Mouse (Mus musculus) hindbrain, embryonic 12.5 days (tissue): ENCODE data around the gene Efna4. TPM values are rescaled to one million over a fixed set of nuclear protein-coding genes. Genes with fewer than 3 reads are reported as not detected.

Source experiments
- ATAC-seq: fragments of 200-750 bp; cut with Nextera tagmentation; 2 replicates; pipeline ENCODE4 v1.8.0; 2017; ENCODE audit warnings: moderate TSS enrichment; ENCODE audit not compliant: low FRiP score
- H3K27ac ChIP-seq: fragments of 300-500 bp; sonication (generic); 2 replicates; pipeline ENCODE4 v1.5.1; 2016; ENCODE audit warnings: mild to moderate bottlenecking
- H3K27me3 ChIP-seq: fragments of 300-500 bp; sonication (generic); 2 replicates; pipeline ENCODE4 v1.6.1; 2016; ENCODE audit warnings: mild to moderate bottlenecking
- H3K36me3 ChIP-seq: fragments of 300-500 bp; sonication (generic); 2 replicates; pipeline ENCODE4 v1.6.1; 2016; ENCODE audit warnings: mild to moderate bottlenecking
- H3K4me1 ChIP-seq: fragments of 300-500 bp; sonication (generic); 2 replicates; pipeline ENCODE4 v1.6.1; 2016
- H3K4me2 ChIP-seq: fragments of 300-500 bp; sonication (generic); replicated peaks from 2 replicates; pipeline ENCODE4 v1.6.1; 2016; ENCODE audit warnings: mild to moderate bottlenecking
- H3K4me3 ChIP-seq: fragments of 300-500 bp; sonication (generic); 2 replicates; pipeline ENCODE4 v1.5.1; 2016; ENCODE audit warnings: mild to moderate bottlenecking
- H3K9ac ChIP-seq: fragments of 300-500 bp; sonication (generic); 2 replicates; pipeline ENCODE4 v1.6.1; 2016; ENCODE audit warnings: mild to moderate bottlenecking, moderate library complexity
- H3K9me3 ChIP-seq: fragments of 300-500 bp; sonication (generic); replicated peaks from 2 replicates; pipeline ENCODE4 v1.6.1; 2016; ENCODE audit warnings: mild to moderate bottlenecking
- WGBS: fragments of 180-500 bp; shearing (Covaris S2); methylation state at CpG from one replicate; pipeline ENCODE4 v1.1.7; 2016; 5-methylcytosine and 5-hydroxymethylcytosine counted together
- polyA plus RNA-seq: library from polyadenylated mRNA; unstranded; fragments of >200 nt; fragmentation: Nextera tagmentation; extraction: Ambion mirVana; gene quantifications from 2 replicates; pipeline ENCODE4 v1.2.1, GENCODE M21; 2016

The Efna4 gene
- polyA plus RNA-seq, 1 experiment from 2014 or later, result 20.5 TPM

DNA sequence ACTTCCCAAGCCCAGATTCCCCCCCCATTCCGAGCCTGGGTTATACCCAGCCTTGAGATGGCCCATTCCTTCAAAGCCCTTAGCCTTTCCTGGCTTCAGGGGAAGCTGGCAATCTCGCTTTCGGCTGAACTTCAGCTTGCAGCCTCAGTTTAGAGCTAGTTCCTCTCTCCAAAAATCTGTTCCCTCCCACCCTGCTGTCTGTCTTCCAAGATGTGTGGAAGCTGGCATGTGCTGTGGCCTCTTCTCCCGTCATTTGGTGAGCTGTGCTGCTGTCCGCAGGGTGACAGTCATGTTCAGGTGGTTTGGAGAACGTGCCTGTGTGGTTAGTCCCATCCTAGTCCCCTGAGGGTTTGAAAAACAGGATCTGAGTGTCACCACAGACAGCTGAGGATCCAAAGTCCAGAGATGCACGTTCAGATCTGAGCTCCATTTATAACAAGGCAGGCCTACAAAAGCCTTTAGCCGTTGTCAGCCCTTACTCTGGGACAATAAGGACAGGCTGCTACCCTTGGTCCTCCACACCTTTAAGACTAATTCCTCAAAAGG is 42.1 kb downstream of the Efna4 start:
- no peak overlapping the region for H3K9ac ChIP-seq
- ATAC-seq, result no peak
- WGBS, result 82% methylated on average over 8 of the region's 8 CpGs

DNA sequence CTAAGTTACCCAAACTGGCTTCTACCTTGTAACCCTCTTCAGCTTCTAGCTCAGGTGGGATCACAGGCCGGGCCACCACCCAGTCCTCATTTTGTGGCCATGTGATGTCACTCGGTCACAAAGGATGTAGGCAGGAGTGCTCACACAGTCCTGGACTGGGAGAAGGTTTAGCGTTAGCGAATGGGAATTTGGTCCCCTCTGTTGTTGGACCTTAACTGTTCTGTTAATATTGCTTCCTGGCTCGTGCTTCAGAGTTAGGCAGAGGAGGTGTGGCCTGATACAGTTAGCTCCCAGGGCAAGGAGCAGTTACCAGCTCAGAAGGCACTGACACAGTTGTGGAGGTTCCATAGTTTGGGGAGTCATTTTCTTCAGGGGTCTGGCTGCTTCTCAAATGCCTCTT is 43.6 kb downstream of the Efna4 start:
- WGBS, result 78% methylated on average over 5 of the region's 5 CpGs
- Histone ChIP-seq H3K4me1 (no peaks in the 10 kb centered on the region), H3K4me2 (no peak overlapping the region), H3K4me3 (no peak overlapping the region), H3K9ac (no peak overlapping the region), H3K9me3 (no peaks in the 10 kb centered on the region), H3K27ac (no peak overlapping the region), H3K36me3 (no peaks in the 10 kb centered on the region), H3K27me3 (0 out of 2 replicates have a peak, but pooled peaks cover 5% of the 10 kb centered on the region)
- no peak for ATAC-seq

More for the DNA sequence above, 42.1 kb downstream of the Efna4 start:
- Histone ChIP-seq H3K36me3 (no peaks in the 10 kb centered on the region), H3K27me3 (peaks cover 16% of the 10 kb centered on the region), H3K9me3 (no peaks in the 10 kb centered on the region), H3K4me3 (no peak overlapping the region), H3K4me1 (peaks cover 6% of the 10 kb centered on the region), H3K4me2 (no peak overlapping the region), H3K27ac (no peak overlapping the region)

DNA sequence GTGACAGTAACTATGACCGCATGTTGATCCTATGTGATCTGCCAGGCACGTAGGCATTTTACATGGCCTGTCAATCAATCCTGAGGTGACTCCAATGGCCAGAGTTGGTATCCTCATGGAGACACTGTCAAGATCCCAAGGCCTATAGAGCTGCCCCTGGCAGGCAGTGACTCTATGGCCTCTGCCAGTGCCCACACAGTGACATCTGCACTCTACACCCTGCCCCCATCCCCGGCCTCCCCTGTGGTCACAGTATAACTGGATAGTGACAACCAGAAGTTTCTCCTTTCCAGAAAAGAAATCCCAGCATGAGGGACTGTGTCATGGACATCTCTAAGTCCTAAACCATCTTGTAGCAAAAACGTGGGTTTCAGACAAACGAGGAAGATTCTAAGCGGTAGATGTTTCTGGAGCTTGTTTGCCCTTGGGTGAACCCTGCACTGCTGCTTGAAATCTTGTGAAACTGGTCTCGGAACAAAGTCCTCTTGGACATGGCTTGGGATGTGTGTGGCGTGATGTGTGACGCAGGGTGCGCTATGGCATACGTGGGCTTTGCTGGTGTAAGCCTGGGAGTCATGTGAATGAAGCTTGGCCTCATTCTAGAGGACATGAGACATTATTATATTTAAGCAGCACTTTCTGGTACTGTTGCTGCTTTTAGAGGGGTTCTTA is 44.4 kb downstream of the Efna4 start:
- no peak overlapping the region for H3K27ac ChIP-seq
- no peaks in the 10 kb centered on the region for H3K9me3 ChIP-seq
- no peaks in the 10 kb centered on the region; the same call in 1 of the 2 replicates for H3K4me1 ChIP-seq
- H3K4me3 ChIP-seq, result no peak overlapping the region
- H3K36me3 ChIP-seq, result no peaks in the 10 kb centered on the region
- no peak for ATAC-seq
- no peaks in the 10 kb centered on the region for H3K27me3 ChIP-seq
- 92% methylated on average over 11 of the region's 11 CpGs for WGBS
- H3K9ac ChIP-seq, result no peak overlapping the region
- no peak overlapping the region for H3K4me2 ChIP-seq

DNA sequence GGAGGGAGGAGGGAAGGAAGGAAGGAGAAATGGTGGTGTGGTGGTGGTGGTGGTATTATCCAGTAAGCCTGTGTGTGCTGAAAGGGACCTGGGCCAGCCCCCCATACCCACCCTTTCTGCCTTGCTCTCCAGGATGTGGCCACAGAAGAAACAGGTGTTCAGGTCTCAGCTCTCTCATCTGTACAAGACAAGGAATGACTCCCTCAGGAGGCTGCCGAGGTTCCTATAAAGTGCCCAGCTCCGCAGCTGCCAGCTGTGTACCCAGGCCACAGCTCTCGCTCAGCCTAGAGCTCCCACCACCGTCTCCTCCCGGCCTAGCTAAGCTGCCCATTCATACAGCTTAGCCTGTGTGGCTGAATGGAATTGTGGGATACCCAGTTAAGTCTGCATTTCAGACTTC is 45.5 kb downstream of the Efna4 start:
- 83% methylated on average over 5 of the region's 5 CpGs for WGBS
- H3K27ac ChIP-seq, result no peak overlapping the region
- ATAC-seq, result no peak
- H3K36me3 ChIP-seq, result no peaks in the 10 kb centered on the region
- H3K4me2 ChIP-seq, result no peak overlapping the region
- H3K9me3 ChIP-seq, result no peaks in the 10 kb centered on the region
- no peaks in the 10 kb centered on the region for H3K27me3 ChIP-seq
- H3K9ac ChIP-seq, result no peak overlapping the region
- no peak overlapping the region for H3K4me3 ChIP-seq
- peaks cover 2% of the 10 kb centered on the region; the same call in 1 of the 2 replicates for H3K4me1 ChIP-seq

DNA sequence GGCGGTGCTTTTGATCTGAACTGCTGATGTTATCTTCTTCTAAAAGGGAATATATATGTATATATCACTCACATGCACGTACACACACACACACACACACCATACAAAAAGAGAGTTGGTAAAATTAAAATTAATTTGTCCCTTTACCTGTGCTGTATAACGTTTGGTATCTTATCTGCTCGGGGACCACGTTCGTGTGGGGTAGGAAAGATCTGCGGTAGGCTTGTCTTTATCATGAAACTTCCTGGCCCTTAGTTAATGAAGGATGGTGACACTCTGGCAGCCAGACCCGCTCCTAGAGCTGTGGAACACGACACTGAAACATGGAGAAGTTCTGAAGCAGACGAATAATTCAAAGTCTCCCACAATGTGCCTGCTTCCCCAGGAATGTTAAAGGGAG is 46.0 kb downstream of the Efna4 start:
- no peaks in the 10 kb centered on the region for H3K36me3 ChIP-seq
- peaks cover 2% of the 10 kb centered on the region; the same call in 1 of the 2 replicates for H3K4me1 ChIP-seq
- ATAC-seq, result no peak
- no peak overlapping the region for H3K9ac ChIP-seq
- no peaks in the 10 kb centered on the region for H3K27me3 ChIP-seq
- no peak overlapping the region for H3K4me2 ChIP-seq
- no peaks in the 10 kb centered on the region for H3K9me3 ChIP-seq
- H3K27ac ChIP-seq, result no peak overlapping the region
- WGBS, result 80% methylated on average over 10 of the region's 10 CpGs
- H3K4me3 ChIP-seq, result no peak overlapping the region

DNA sequence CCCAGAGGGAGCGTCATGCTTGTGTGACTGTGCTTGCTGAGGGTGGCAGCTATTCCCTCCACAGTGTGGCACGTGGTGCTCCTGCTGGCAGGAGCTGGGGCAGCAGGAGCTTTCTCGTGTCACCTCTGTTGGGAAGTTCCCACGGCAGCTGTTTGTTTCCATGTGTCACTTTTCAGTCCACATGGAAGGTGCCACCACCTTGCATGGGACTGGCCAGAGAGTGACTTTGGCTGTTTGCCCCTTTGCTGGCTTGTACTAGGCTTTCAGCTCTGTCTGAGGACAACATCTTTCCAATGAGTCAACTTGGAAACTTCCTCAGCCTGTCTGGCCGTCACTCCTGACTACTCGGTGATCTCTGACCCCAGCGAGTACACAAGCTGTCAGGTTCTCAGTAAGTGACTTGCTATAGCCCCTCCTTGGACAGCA is 49.3 kb downstream of the Efna4 start:
- Histone ChIP-seq H3K4me1 (peaks cover 4% of the 10 kb centered on the region), H3K9me3 (no peaks in the 10 kb centered on the region), H3K4me3 (no peak overlapping the region), H3K4me2 (no peak overlapping the region), H3K36me3 (no peaks in the 10 kb centered on the region), H3K9ac (no peak overlapping the region), H3K27ac (no peak overlapping the region), H3K27me3 (0 out of 2 replicates have a peak, but pooled peaks cover 3% of the 10 kb centered on the region)
- WGBS, result 52% methylated on average over 7 of the region's 7 CpGs
- ATAC-seq, result no peak

DNA sequence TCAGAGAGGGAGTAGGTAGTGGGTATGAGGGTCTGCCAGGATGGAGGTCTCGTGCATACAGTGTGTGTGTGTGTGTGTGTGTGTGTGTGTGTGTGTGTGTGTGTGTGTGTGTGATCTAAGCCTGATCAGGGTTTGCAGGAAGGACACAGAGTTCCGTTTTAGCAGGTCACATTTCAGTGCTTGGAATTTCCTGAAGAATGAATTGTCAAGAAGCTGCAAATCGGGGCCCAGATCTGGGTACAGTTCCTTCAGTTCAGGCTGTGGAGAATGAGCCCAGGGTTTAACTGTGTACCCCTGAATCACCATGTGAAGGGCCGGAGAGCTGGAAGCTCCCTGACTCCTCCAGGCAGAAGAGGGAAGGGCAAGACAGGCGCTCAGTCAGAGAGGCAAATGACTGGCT is 50.5 kb downstream of the Efna4 start:
- Histone ChIP-seq H3K27ac (no peak overlapping the region), H3K4me1 (peaks cover 4% of the 10 kb centered on the region), H3K9ac (no peak overlapping the region), H3K4me2 (no peak overlapping the region), H3K4me3 (no peak overlapping the region), H3K9me3 (no peaks in the 10 kb centered on the region), H3K27me3 (peaks cover 3% of the 10 kb centered on the region; the same call in 1 of the 2 replicates), H3K36me3 (no peaks in the 10 kb centered on the region)
- WGBS, result 60% methylated on average over 5 of the region's 5 CpGs
- no peak for ATAC-seq

DNA sequence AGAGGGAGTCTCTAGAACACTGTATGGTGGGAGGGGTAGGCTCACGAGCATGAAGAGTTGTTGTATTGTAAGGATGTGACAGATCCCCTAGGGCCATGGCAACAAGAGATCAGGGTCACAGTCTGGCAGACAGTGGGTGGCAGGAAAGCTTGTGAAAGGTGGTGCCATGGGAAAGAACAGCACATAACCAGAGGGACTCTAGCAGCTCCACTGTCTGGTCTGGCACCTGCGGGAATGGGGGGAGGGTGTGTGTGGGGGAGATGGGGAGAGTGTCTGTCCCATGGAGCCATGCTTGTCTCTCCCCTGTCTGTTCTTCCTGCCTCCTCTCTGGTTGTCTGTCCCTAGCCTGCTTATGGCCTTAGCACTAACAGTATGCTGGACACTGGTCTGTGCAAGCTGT is 52.3 kb downstream of the Efna4 start:
- no peak for ATAC-seq
- no peak overlapping the region for H3K4me2 ChIP-seq
- no peak overlapping the region for H3K27ac ChIP-seq
- H3K27me3 ChIP-seq, result peaks cover 20% of the 10 kb centered on the region
- H3K4me1 ChIP-seq, result peaks cover 14% of the 10 kb centered on the region
- H3K9ac ChIP-seq, result no peak overlapping the region
- whole genome bisulfite sequencing, result 27% methylated on average over 2 of the region's 2 CpGs
- H3K36me3 ChIP-seq, result no peaks in the 10 kb centered on the region
- no peak overlapping the region for H3K4me3 ChIP-seq
- H3K9me3 ChIP-seq, result no peaks in the 10 kb centered on the region

DNA sequence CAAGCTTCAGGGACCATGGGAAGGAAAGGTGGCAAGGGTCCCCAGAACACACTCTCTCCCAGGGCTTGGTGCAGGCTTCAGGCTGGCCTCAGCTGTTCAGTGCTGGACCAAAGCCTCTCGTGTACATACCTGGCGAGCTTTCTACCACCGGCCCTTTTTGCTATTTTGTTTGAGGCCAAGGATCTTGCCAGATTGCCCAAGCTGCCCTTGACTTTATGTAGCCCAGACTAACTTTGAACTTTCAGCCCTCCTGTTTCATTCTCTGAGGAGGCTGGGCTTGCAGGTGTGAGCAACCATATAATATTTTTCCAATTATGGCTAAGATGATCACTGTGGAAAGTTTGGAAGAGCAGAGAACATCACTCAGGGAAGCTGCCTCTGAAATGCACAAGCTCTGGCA is 53.6 kb downstream of the Efna4 start:
- Histone ChIP-seq H3K27ac (no peak overlapping the region), H3K36me3 (no peaks in the 10 kb centered on the region), H3K4me3 (no peak overlapping the region), H3K27me3 (peaks cover 28% of the 10 kb centered on the region), H3K9ac (no peak overlapping the region), H3K4me1 (peaks cover 27% of the 10 kb centered on the region), H3K9me3 (no peaks in the 10 kb centered on the region), H3K4me2 (no peak overlapping the region)
- WGBS, result 90% methylated on average over 3 of the region's 3 CpGs
- ATAC-seq, result no peak

Other genes with a start within 250 kb of the Efna4 start
- 66.9 and 67.1 TPM in 2 replicates for gene Rusc1, start 244.7 kb downstream of the Efna4 start, polyA plus RNA-seq
- not detected in 2 replicates for gene Gm43738, start 236.9 kb downstream of the Efna4 start, polyA plus RNA-seq
- gene Fdps, start 236.1 kb downstream of the Efna4 start, polyA plus RNA-seq, result 284 TPM in 2 replicates
- 0.25 and 0.96 TPM in 2 replicates for gene Pklr, start 201.9 kb downstream of the Efna4 start, polyA plus RNA-seq
- gene Hcn3, start 177.8 kb downstream of the Efna4 start, polyA plus RNA-seq, result 20.7 and 22.3 TPM in 2 replicates
- 38.8 and 44.4 TPM in 2 replicates for gene Clk2, start 173.2 kb downstream of the Efna4 start, polyA plus RNA-seq
- gene Scamp3, start 160.6 kb downstream of the Efna4 start, polyA plus RNA-seq, result 105 and 107 TPM in 2 replicates
- 33.4 and 34.2 TPM in 2 replicates for gene Fam189b, start 154.9 kb downstream of the Efna4 start, polyA plus RNA-seq
- gene Gba, start 135.1 kb downstream of the Efna4 start, polyA plus RNA-seq, result 50.3 and 51.3 TPM in 2 replicates
- 64.5 and 71.3 TPM in 2 replicates for gene Thbs3, start 122.8 kb downstream of the Efna4 start, polyA plus RNA-seq
- gene Mtx1, start 110.9 kb downstream of the Efna4 start, polyA plus RNA-seq, result 174 and 175 TPM in 2 replicates
- 1.5 and 1.6 TPM in 2 replicates for gene Muc1, start 109.0 kb downstream of the Efna4 start, polyA plus RNA-seq
- gene Krtcap2, start 92.1 kb downstream of the Efna4 start, polyA plus RNA-seq, result 247 and 271 TPM in 2 replicates
- gene Trim46, start 91.7 kb downstream of the Efna4 start, polyA plus RNA-seq, result 27.2 and 29.6 TPM in 2 replicates
- 63.9 and 86.7 TPM in 2 replicates for gene Dpm3, start 78.7 kb downstream of the Efna4 start, polyA plus RNA-seq
- 44.9 and 46.8 TPM in 2 replicates for gene Slc50a1, start 67.5 kb downstream of the Efna4 start, polyA plus RNA-seq
- gene Efna1, start 56.9 kb downstream of the Efna4 start, polyA plus RNA-seq, result 14.3 and 15.4 TPM in 2 replicates
- 21.7 and 22.2 TPM in 2 replicates for gene Efna3, start 15.1 kb downstream of the Efna4 start, polyA plus RNA-seq
- gene Adam15, start 12.0 kb upstream of the Efna4 start, polyA plus RNA-seq, result 40.3 and 41.9 TPM in 2 replicates
- gene Dcst2, start 23.9 kb upstream of the Efna4 start, polyA plus RNA-seq, result 0.12 and 0.29 TPM in 2 replicates
- 0.71 and 0.76 TPM in 2 replicates for gene Dcst1, start 27.2 kb upstream of the Efna4 start, polyA plus RNA-seq
- 0.74 and 0.80 TPM in 2 replicates for gene Zbtb7b, start 56.7 kb upstream of the Efna4 start, polyA plus RNA-seq
- 1.0 and 1.5 TPM in 2 replicates for gene Lenep, start 64.8 kb upstream of the Efna4 start, polyA plus RNA-seq
- gene Flad1, start 73.8 kb upstream of the Efna4 start, polyA plus RNA-seq, result 36.1 and 36.9 TPM in 2 replicates
- 249 and 274 TPM in 2 replicates for gene Cks1b, start 80.4 kb upstream of the Efna4 start, polyA plus RNA-seq
- 54.8 and 61.2 TPM in 2 replicates for gene Shc1, start 80.4 kb upstream of the Efna4 start, polyA plus RNA-seq
- 63.8 and 66.1 TPM in 2 replicates for gene Pygo2, start 92.2 kb upstream of the Efna4 start, polyA plus RNA-seq
- 25.3 and 26.2 TPM in 2 replicates for gene Pbxip1, start 98.7 kb upstream of the Efna4 start, polyA plus RNA-seq
- 73.5 and 74.5 TPM in 2 replicates for gene Pmvk, start 116.5 kb upstream of the Efna4 start, polyA plus RNA-seq
- gene Kcnn3, start 182.1 kb upstream of the Efna4 start, polyA plus RNA-seq, result 4.0 and 4.2 TPM in 2 replicates